Mouse (Mus musculus) neural tube, embryonic 12.5 days (tissue): ENCODE data around the gene Slfn14. TPM values are rescaled to one million over a fixed set of nuclear protein-coding genes. Genes with fewer than 3 reads are reported as not detected.
"Not testable (repeated sequence)": the region's sequence is repeated elsewhere in the genome, so short reads cannot be mapped to it uniquely, and the experiment has no call there.

Experiments used
- ATAC-seq: fragments of 200-750 bp; cut with Nextera tagmentation; 2 replicates; pipeline ENCODE4 v1.8.0; 2017; ENCODE audit warnings: low read depth, mild to moderate bottlenecking, moderate TSS enrichment, moderate library complexity; ENCODE audit not compliant: low FRiP score
- H3K27ac ChIP-seq: fragments of 300-500 bp; sonication (generic); 2 replicates; pipeline ENCODE4 v1.5.1; 2016
- H3K27me3 ChIP-seq: fragments of 300-500 bp; sonication (generic); replicated peaks from 2 replicates; pipeline ENCODE4 v1.6.1; 2016; ENCODE audit warnings: mild to moderate bottlenecking
- H3K36me3 ChIP-seq: fragments of 300-500 bp; sonication (generic); 2 replicates; pipeline ENCODE4 v1.6.1; 2016; ENCODE audit warnings: mild to moderate bottlenecking
- H3K4me1 ChIP-seq: fragments of 300-500 bp; sonication (generic); 2 replicates; pipeline ENCODE4 v1.6.1; 2016
- H3K4me2 ChIP-seq: fragments of 300-500 bp; sonication (generic); replicated peaks from 2 replicates; pipeline ENCODE4 v1.6.1; 2016; ENCODE audit warnings: mild to moderate bottlenecking
- H3K4me3 ChIP-seq: fragments of 300-500 bp; sonication (generic); 2 replicates; pipeline ENCODE4 v1.5.1; 2016
- H3K9ac ChIP-seq: fragments of 300-500 bp; sonication (generic); 2 replicates; pipeline ENCODE4 v1.6.1; 2016; ENCODE audit warnings: mild to moderate bottlenecking
- H3K9me3 ChIP-seq: fragments of 300-500 bp; sonication (generic); 2 replicates; pipeline ENCODE4 v1.6.1; 2016; ENCODE audit warnings: mild to moderate bottlenecking
- WGBS: fragments of 180-500 bp; shearing (Covaris S2); methylation state at CpG from one replicate; pipeline ENCODE4 v1.1.7; 2016; 5-methylcytosine and 5-hydroxymethylcytosine counted together
- polyA plus RNA-seq: library from polyadenylated mRNA; unstranded; fragments of >200 nt; fragmentation: Nextera tagmentation; extraction: Ambion mirVana; gene quantifications from 2 replicates; pipeline ENCODE4 v1.2.1, GENCODE M21; 2016

Gene Slfn14
- 0.72 and 0.77 TPM in 2 replicates for polyA plus RNA-seq

DNA sequence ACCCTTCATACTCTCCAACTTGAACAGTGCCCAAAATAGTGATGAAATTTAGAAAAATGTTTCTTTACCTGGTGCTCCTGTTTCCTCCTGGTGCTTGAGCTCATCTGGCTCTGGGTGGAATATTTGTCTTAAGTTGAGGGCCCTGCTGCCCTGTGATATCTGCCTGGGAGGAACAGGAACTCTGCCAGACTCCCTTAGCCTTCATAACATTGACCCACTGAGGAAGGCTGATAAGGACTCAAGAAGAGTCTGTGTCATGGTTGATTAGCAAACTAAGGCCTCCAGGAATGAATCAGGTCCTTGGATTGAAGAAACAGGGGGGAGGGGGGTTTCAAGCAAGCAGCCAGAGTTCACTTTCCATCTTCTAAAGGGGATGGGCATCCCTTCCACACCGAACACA lies at the start of gene Slfn14:
Slfn14 (minus strand) TSS at position 161 of the 400 bp plus-strand sequence.
- Histone ChIP-seq H3K9me3 (no peaks in the 10 kb centered on the region), H3K9ac (no peak within 1 kb of the TSS), H3K4me1 (no peaks in the 10 kb centered on the region), H3K4me3 (no peak within 1 kb of the TSS), H3K27me3 (no peaks in the 10 kb centered on the region), H3K36me3 (no peaks in the 10 kb centered on the region), H3K4me2 (no peak within 1 kb of the TSS), H3K27ac (no peak within 1 kb of the TSS)
- ATAC-seq: no peak
- 68% methylated on average over 1 of the region's 1 CpGs for WGBS

DNA sequence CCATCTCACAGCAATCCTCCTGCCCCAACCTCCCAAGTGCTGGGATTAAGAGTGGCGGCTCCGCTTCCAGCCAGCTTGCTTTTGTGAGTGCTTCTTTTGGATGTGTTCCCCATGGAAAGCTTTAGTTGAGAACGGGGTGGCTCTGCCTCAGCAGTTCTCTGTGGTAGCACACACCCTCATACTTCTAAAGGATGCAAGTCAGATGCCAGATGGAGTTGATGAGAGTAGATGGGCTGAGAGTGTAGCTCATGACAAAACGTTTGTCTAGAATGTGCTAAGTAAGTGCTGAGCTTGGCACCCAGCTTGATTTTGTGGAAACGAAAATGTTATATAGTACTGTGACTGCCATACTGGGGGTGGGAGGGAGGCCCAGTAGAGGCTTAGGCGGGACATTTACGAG lies 49.3 kb upstream of the Slfn14 start:
- H3K9ac ChIP-seq: no peak overlapping the region
- WGBS: 88% methylated on average over 7 of the region's 7 CpGs

DNA sequence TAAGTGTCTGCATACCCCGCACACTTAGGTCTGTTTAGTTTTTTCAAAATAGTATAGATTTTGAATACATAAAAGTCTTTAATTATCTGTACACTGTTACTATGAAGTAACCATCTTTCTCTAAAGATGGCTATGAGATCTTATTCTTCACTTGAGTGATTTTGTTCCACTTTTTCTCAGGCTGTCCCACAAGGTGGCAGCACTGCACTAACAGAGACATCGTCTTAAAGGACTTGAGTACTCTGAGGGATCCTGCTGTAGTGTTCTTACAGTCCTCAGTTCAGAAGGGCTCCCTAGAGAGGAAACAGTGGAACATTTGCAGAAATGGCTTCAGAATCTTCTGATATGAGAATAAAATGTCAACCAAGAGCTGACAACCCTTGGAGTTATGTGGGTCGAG lies 40.9 kb upstream of the Slfn14 start:
- H3K27me3 ChIP-seq: no peaks in the 10 kb centered on the region
- H3K36me3 ChIP-seq: peaks cover 46% of the 10 kb centered on the region
- WGBS: 64% methylated on average over 3 of the region's 3 CpGs
- H3K4me1 ChIP-seq: no peaks in the 10 kb centered on the region
- H3K9ac ChIP-seq: no peak overlapping the region
- ATAC-seq: no peak
- no peaks in the 10 kb centered on the region for H3K9me3 ChIP-seq
- no peak overlapping the region for H3K4me2 ChIP-seq
- H3K4me3 ChIP-seq: no peak overlapping the region
- no peak overlapping the region for H3K27ac ChIP-seq

More for the DNA sequence above, 49.3 kb upstream of the Slfn14 start:
- Histone ChIP-seq H3K4me2 (no peak overlapping the region), H3K4me1 (no peaks in the 10 kb centered on the region), H3K4me3 (no peak overlapping the region), H3K27ac (no peak overlapping the region), H3K36me3 (peaks cover 69% of the 10 kb centered on the region), H3K9me3 (no peaks in the 10 kb centered on the region), H3K27me3 (no peaks in the 10 kb centered on the region)
- no peak for ATAC-seq

DNA sequence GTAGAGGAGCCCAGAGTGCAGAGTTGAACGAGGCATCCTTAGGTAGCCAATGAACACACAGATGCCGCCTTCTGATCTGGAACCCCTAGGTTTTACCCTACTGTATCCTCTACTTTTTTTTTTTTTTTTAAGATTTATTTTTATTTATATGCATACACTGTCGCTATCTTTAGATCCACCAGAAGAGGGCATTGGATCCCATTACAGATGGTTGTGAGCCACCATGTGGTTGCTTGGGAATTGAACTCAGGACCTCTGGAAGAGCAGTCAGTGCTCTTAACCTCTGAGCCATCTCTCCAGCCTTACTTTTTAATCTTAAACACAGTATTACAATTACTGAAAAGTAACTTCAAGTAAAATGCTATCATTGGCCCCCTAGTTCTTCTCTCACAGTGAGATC lies 40.2 kb upstream of the Slfn14 start:
- ATAC-seq, H3K4me1 ChIP-seq: not testable (repeated sequence)
- H3K36me3 ChIP-seq: peaks cover 53% of the 10 kb centered on the region

DNA sequence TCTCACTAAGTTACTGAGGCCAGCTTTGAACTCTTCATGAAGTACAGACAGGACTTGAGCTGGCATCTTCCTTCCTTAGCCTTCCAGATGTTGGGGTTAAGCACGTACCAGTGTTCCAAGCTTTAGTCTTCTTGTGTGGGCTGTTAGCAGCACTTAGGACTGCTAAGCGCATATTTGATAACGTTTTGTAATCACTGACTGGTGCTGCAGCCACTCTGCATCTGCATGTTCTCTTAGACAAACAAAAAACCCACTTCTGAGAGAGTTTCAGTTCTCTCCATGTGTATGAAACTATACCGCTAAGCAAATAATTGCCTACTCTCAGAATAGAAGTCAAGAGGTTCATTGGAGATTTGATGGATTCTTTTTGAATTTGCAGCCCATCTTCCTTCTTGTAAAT lies 32.5 kb upstream of the Slfn14 start:
- Histone ChIP-seq H3K4me2 (no peak overlapping the region), H3K9me3 (no peaks in the 10 kb centered on the region), H3K4me1 (no peaks in the 10 kb centered on the region), H3K9ac (no peak overlapping the region), H3K36me3 (peaks cover 41% of the 10 kb centered on the region), H3K27me3 (no peaks in the 10 kb centered on the region), H3K27ac (no peak overlapping the region), H3K4me3 (no peak overlapping the region)
- no peak for ATAC-seq
- WGBS: 89% methylated on average over 4 of the region's 4 CpGs

More for the DNA sequence above, 40.2 kb upstream of the Slfn14 start:
- H3K4me2 ChIP-seq, H3K27me3 ChIP-seq, H3K27ac ChIP-seq, H3K4me3 ChIP-seq, H3K9me3 ChIP-seq, H3K9ac ChIP-seq: not testable (repeated sequence)
- WGBS: 87% methylated on average over 3 of the region's 3 CpGs

DNA sequence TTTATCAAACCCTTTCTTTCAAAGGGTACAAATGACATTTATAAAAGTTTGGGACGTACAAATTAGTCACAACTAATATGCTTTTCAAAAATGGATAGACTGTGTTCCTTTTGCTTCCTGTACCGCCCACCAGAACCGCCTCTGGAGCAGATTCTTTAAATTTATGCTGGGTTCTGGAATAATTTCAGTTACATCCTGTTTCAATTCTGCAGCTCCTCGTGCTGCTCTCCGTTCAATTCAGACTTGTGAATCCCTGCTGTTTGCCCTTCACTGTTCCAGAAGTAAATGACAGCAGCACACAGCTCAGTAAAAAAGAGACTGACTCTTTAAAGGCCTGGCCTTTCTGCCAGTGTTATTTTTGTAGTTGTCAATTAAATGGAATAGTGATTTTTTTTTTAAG lies 25.9 kb upstream of the Slfn14 start:
- Histone ChIP-seq H3K27ac (no peak overlapping the region), H3K4me3 (no peak overlapping the region), H3K9me3 (no peaks in the 10 kb centered on the region), H3K9ac (no peak overlapping the region), H3K4me1 (no peaks in the 10 kb centered on the region), H3K36me3 (peaks cover 29% of the 10 kb centered on the region), H3K4me2 (no peak overlapping the region), H3K27me3 (no peaks in the 10 kb centered on the region)
- ATAC-seq: no peak
- 79% methylated on average over 5 of the region's 5 CpGs for WGBS

DNA sequence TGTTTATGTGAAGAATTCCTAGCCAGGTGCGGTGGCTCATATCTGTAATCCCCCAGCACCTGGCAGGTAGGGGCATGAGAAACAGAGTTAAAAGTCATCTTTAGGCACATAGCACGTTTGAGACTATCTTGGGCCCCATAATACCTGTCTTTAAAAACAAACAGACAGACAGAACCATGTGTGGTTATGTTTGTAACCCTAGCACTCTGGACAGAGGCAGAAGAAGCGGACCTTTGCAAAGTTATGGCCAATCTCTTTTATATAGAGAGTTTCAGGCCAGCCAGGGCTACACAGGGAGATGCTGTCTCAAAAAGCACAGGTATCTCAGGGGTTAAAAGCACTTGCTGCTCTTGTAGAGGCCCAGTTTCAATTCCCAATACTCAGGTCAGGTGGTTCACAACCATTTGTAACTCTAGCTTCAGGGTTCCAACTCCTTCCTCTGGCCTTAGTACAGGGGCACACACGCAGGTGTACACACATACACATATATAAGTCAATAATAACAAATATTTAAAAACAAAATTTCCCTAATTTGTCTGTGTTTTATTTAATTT lies 20.3 kb upstream of the Slfn14 start:
- ATAC-seq: no peak
- Histone ChIP-seq H3K4me2 (no peak overlapping the region), H3K4me1 (peaks cover 24% of the 10 kb centered on the region), H3K4me3 (no peak overlapping the region), H3K9me3 (no peaks in the 10 kb centered on the region), H3K27me3 (no peaks in the 10 kb centered on the region), H3K36me3 (peaks cover 14% of the 10 kb centered on the region), H3K9ac (no peak overlapping the region), H3K27ac (no peak overlapping the region)
- WGBS: 83% methylated on average over 4 of the region's 4 CpGs

DNA sequence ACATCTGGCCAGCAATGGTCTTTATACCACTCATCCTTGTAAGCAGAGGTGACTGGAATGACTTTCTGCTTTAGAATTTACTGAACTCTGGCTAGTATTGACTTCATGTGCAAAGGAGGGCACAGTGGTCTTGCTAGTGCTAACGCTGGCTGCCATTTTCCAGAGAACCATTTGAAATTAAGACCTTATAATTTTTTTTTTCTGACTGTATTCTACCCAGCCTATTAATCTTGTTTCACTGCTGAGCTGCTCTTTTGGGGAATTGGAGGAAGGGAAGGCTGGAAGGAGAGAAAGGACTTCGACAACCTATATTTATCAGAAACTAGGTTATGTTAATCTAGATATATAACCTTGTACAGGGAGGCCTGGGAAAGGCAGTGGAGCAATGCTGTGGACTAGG lies 18.0 kb upstream of the Slfn14 start:
- H3K4me1 ChIP-seq: peaks cover 24% of the 10 kb centered on the region
- ATAC-seq: no peak
- 94% methylated on average over 2 of the region's 2 CpGs for WGBS
- no peaks in the 10 kb centered on the region for H3K9me3 ChIP-seq
- H3K27ac ChIP-seq: no peak overlapping the region
- peak overlapping the region; percentile 62 for H3K4me2 ChIP-seq
- peaks cover 8% of the 10 kb centered on the region; the same call in 1 of the 2 replicates for H3K36me3 ChIP-seq
- no peak overlapping the region for H3K9ac ChIP-seq
- no peak overlapping the region for H3K4me3 ChIP-seq
- no peaks in the 10 kb centered on the region for H3K27me3 ChIP-seq

DNA sequence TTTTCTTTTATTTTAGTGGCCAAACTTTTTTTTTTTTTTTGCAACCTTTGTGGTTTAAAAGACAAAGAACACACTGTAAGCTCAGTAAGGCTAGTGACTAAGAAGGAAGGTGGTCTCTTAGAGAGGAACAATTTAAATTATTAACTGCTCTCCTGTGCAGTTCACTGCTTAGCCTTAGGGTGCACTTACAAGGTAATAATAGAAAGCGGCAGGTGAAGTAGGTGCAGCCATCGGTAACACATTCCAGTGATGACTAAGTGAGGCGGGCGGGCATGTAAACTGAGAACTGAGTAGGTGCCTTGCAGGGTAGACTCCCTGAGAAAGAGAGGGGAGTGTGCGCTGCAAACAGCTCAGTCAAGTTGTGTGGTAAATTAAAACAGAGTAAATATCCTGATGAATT lies 17.2 kb upstream of the Slfn14 start:
- WGBS: 63% methylated on average over 5 of the region's 5 CpGs
- Histone ChIP-seq H3K27ac (no peak overlapping the region), H3K36me3 (peaks cover 5% of the 10 kb centered on the region; the same call in 1 of the 2 replicates), H3K4me1 (peaks cover 24% of the 10 kb centered on the region), H3K9me3 (no peaks in the 10 kb centered on the region), H3K4me2 (peak overlapping the region; percentile 62), H3K27me3 (no peaks in the 10 kb centered on the region), H3K9ac (peak overlapping the region; percentile 89; the same call in 1 of the 2 replicates), H3K4me3 (peak overlapping the region; percentile 9; the same call in 1 of the 2 replicates)
- no peak for ATAC-seq

DNA sequence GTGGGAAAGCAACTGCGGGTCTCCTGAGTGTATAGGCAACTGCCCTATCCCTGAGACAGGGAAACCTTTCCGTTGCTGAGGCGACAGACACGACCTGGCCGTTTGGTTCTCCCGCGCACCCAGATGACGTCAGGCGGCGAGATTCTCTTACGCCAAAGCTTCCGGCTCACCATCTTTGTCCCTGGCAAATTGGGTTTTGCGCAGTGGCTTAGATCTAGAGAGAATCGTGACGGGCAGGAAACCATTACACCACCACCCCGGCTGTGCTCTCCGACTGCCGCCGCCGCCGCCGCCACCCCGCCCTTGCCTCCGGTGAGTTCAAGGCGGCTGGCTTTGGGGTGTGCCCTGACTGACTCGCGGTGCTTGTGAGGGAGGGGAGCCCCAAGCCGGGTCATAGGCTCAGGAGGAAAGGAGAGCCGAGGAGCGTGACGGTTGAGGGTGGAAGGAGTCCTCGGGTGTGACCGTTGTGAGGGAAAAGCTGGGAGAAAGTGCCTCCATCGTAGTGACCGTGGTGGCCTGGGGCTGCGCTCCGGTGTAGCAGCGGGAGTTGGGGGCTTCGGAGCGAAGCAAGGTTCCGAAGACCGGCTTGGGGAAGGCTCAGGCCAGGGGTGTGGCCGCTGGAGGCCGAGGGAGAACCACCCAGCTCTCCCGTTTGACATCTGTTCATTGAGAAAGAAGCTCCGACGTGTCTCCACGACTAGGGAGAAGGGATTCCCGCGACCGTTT lies 16.2 kb upstream of the Slfn14 start, which contains the start of gene Pex12:
Pex12 (minus strand) TSS at position 61 of the 726 bp plus-strand sequence.
- under 1% methylated on average over 51 of the region's 51 CpGs for WGBS
- Histone ChIP-seq H3K4me3 (peak within 1 kb of the TSS; percentile 91), H3K27ac (peak within 1 kb of the TSS; percentile 87), H3K4me1 (peaks cover 30% of the 10 kb centered on the region), H3K4me2 (peak within 1 kb of the TSS; percentile 62), H3K9ac (peak within 1 kb of the TSS; percentile 89), H3K36me3 (no peaks in the 10 kb centered on the region), H3K9me3 (no peaks in the 10 kb centered on the region), H3K27me3 (no peaks in the 10 kb centered on the region)
- peak; percentile 72 for ATAC-seq

DNA sequence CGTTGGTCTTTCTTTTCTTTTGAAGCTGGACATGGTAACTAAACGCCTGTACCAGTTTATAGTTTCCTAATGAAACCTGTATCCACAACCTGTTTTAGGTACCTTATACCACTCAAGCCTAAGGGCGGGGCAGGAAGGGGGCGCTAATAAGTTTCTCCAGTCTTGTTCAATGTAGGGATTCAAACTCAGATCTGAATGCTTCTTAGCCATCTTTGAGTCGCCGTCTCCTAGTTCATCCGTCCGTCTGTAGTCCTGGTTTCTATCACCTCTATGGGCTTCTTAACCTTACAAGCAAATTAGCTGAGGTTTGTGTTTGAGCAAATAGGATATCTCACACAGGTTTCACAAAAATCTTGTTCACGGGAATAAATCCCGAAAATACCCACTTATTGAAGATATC lies 15.6 kb upstream of the Slfn14 start:
- Histone ChIP-seq H3K9me3 (no peaks in the 10 kb centered on the region), H3K4me3 (peak overlapping the region; percentile 91), H3K9ac (peak overlapping the region; percentile 89; the same call in 1 of the 2 replicates), H3K27ac (peak overlapping the region; percentile 29; the same call in 1 of the 2 replicates), H3K27me3 (no peaks in the 10 kb centered on the region), H3K36me3 (no peaks in the 10 kb centered on the region), H3K4me2 (peak overlapping the region; percentile 62), H3K4me1 (peaks cover 36% of the 10 kb centered on the region)
- WGBS: 7% methylated on average over 10 of the region's 10 CpGs
- no peak for ATAC-seq

DNA sequence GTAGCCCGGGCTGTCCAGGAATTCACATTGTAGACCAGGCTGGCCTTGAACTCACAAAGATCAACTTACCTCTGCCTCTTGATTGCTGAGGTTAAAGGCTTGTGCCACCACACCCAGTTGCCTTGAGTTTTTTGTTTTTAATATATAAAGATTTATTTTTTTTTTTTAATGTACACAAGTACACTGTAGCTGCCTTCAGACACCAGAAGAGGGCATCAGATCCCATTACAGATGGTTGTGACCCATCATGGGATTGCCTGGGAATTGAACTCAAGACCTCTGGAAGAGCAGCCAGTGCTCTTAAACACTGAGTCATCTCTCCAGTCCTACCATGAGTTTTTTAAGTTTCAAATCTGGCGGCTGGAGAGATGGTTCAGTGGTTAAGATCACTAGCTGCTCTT lies 14.9 kb upstream of the Slfn14 start:
- no peak overlapping the region for H3K4me3 ChIP-seq
- no peak for ATAC-seq
- H3K27me3 ChIP-seq: no peaks in the 10 kb centered on the region
- H3K36me3 ChIP-seq: peaks cover 3% of the 10 kb centered on the region; the same call in 1 of the 2 replicates
- H3K9ac ChIP-seq: no peak overlapping the region
- H3K4me1 ChIP-seq: peaks cover 33% of the 10 kb centered on the region
- WGBS: 66% methylated on average over 2 of the region's 2 CpGs
- H3K4me2 ChIP-seq: no peak overlapping the region
- no peak overlapping the region for H3K27ac ChIP-seq
- H3K9me3 ChIP-seq: no peaks in the 10 kb centered on the region
